Mouse (Mus musculus) bone marrow macrophage, adult 2 months (primary cell): Measurements from ENCODE around the gene Txlna.

ENCODE experiments used
- CTCF ChIP-seq: IDR thresholded peaks from 2 replicates; pipeline ENCODE4 v1.5.1; 2012; ENCODE audit warnings: low read depth, mild to moderate bottlenecking, low read length, moderate library complexity
- POLR2A ChIP-seq: IDR thresholded peaks from 2 replicates; pipeline ENCODE4 v1.6.1; 2012; ENCODE audit warnings: mild to moderate bottlenecking, low read depth, low read length, borderline replicate concordance

DNA sequence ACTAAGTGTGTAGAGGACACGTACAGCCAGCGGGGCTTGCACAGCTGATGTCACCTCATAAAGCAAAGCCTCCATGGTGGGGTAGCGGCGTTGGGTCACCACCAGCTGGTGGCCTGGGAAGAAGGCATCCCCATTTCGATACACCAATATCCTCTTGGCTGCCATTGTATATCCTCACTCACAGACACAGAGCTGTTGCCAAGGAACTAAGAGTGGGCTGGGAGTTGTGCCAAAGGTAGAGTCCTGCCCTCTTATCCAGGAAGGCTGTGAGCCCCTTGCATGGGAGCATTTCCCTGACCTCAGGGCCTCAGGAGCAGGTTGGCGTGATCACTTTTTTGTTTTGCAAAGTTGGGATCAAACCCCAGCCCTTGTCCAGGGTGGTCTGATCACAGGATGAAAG lies 26.8 kb downstream of the Txlna start, which contains the start of gene Dcdc2b:
- TF ChIP-seq CTCF (no peak), POLR2A (no peak)
